Mouse (Mus musculus) midbrain, embryonic 12.5 days (tissue): ENCODE measurements around the gene Gm15013. TPM values are rescaled to one million over a fixed set of nuclear protein-coding genes. Genes with fewer than 3 reads are reported as not detected.
"Not testable (repeated sequence)": the region's sequence is repeated elsewhere in the genome, so short reads cannot be mapped to it uniquely, and the experiment has no call there.

ENCODE experiments used
- ATAC-seq: fragments of 200-750 bp; cut with Nextera tagmentation; 2 replicates; pipeline ENCODE4 v1.8.0; 2017; ENCODE audit warnings: low read depth, moderate TSS enrichment, moderate library complexity; ENCODE audit not compliant: low FRiP score
- H3K27ac ChIP-seq: fragments of 300-500 bp; sonication (generic); replicated peaks from 2 replicates; pipeline ENCODE4 v1.5.1; 2016; ENCODE audit warnings: mild to moderate bottlenecking
- H3K27me3 ChIP-seq: fragments of 300-500 bp; sonication (generic); 2 replicates; pipeline ENCODE4 v1.6.1; 2016; ENCODE audit warnings: mild to moderate bottlenecking
- H3K36me3 ChIP-seq: fragments of 300-500 bp; sonication (generic); 2 replicates; pipeline ENCODE4 v1.6.1; 2016
- H3K4me1 ChIP-seq: fragments of 300-500 bp; sonication (generic); 2 replicates; pipeline ENCODE4 v1.6.1; 2016
- H3K4me2 ChIP-seq: fragments of 300-500 bp; sonication (generic); replicated peaks from 2 replicates; pipeline ENCODE4 v1.6.1; 2016; ENCODE audit warnings: mild to moderate bottlenecking, moderate library complexity
- H3K4me3 ChIP-seq: fragments of 300-500 bp; sonication (generic); 2 replicates; pipeline ENCODE4 v1.5.1; 2016; ENCODE audit warnings: mild to moderate bottlenecking
- H3K9ac ChIP-seq: fragments of 300-500 bp; sonication (generic); replicated peaks from 2 replicates; pipeline ENCODE4 v1.6.1; 2016; ENCODE audit warnings: mild to moderate bottlenecking, moderate library complexity
- H3K9me3 ChIP-seq: fragments of 300-500 bp; sonication (generic); 2 replicates; pipeline ENCODE4 v1.6.1; 2016; ENCODE audit warnings: mild to moderate bottlenecking
- WGBS: fragments of 180-500 bp; shearing (Covaris S2); methylation state at CpG from one replicate; pipeline ENCODE4 v1.1.7; 2016; 5-methylcytosine and 5-hydroxymethylcytosine counted together
- polyA plus RNA-seq: library from polyadenylated mRNA; unstranded; fragments of >200 nt; fragmentation: Nextera tagmentation; extraction: Ambion mirVana; gene quantifications from 2 replicates; pipeline ENCODE4 v1.2.1, GENCODE M21; 2016

The Gm15013 gene
- polyA plus RNA-seq: 0.32 TPM in 1 of 2 replicates, not detected in the other

DNA sequence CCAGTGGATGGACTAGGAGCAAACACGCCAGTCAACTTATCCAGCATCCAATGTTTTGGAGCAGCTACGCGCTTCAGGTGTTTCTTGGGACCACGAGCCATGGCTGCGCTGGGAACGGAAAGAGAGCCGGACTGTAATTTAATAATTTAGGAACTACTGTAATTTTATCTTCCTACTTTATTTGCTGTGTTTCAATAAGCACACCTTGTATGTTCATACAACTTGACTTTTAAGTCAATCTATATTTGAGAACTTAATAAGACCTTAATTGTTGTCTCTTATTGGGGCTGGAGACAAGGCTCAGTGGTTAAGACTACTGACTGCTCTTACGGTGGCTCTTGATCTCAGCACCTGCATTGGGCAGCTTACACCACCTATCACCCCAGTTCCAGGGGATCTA, at the start of gene Gm15013:
Gm15013 (minus strand) TSS at position 101 of the 400 bp plus-strand sequence.
- 0 out of 2 replicates have a peak, but pooled peaks cover 4% of the 10 kb centered on the region for H3K27me3 ChIP-seq
- H3K4me2 ChIP-seq: no peak within 1 kb of the TSS
- H3K27ac ChIP-seq: no peak within 1 kb of the TSS
- H3K9ac ChIP-seq: no peak within 1 kb of the TSS
- H3K4me3 ChIP-seq: no peak within 1 kb of the TSS
- WGBS: 94% methylated on average over 8 of the region's 8 CpGs
- no peaks in the 10 kb centered on the region for H3K9me3 ChIP-seq
- H3K36me3 ChIP-seq: no peaks in the 10 kb centered on the region
- no peaks in the 10 kb centered on the region for H3K4me1 ChIP-seq
- no peak for ATAC-seq

GRCm38 (mm10) chrX:139762546-139762945, 48.3 kb upstream of the Gm15013 start:
- WGBS: 78% methylated on average over 2 of the region's 2 CpGs
- Histone ChIP-seq H3K9me3 (no peaks in the 10 kb centered on the region), H3K36me3 (no peaks in the 10 kb centered on the region), H3K27me3 (no peaks in the 10 kb centered on the region), H3K4me1 (no peaks in the 10 kb centered on the region), H3K4me3 (no peak overlapping the region), H3K27ac (no peak overlapping the region), H3K4me2 (no peak overlapping the region), H3K9ac (no peak overlapping the region)
- no peak for ATAC-seq

DNA sequence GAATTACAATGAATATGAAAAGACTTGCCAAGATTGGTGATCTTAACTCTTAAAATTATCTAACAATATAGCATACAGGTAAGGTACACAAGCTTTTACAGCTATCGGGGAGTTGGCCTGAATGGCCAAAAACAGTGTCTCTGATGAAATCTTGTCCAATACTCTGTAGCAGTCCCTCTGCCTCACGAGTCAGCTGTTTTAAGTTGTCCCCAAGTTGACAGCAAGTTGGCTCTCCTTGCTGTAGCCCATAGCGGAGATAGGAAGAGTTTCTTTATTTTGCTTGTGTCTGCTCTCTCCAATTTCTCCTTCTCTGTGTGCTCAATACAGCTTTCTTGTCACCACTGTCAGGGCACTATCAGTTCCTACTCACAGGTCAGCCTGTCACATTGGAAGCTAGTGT, 44.4 kb upstream of the Gm15013 start:
- not testable (repeated sequence) for H3K27me3 ChIP-seq, H3K4me2 ChIP-seq, H3K4me1 ChIP-seq, ATAC-seq, H3K9ac ChIP-seq, H3K36me3 ChIP-seq, H3K9me3 ChIP-seq, H3K27ac ChIP-seq, H3K4me3 ChIP-seq
- WGBS: 77% methylated on average over 3 of the region's 3 CpGs

DNA sequence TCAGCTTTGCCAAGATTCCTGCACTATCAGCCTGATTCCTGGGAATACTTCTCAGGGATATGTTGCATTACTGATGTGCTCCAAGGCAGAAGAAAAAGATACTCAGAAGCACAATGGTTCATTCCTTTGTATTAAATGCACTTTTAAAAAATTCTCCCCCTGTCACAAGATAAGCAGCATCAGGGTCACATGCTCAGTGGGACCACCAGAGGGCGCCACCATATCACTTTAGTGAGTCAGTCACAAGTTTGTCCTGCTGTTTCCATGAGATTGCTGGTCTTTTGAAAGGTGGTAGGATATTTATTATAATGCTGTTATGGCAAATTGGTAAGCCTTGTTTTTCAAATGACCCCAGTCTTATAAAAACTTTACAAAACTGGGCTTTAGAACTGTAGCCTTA, 37.6 kb upstream of the Gm15013 start:
- Histone ChIP-seq H3K9me3 (peaks cover 5% of the 10 kb centered on the region; the same call in 1 of the 2 replicates), H3K4me1 (no peaks in the 10 kb centered on the region), H3K36me3 (no peaks in the 10 kb centered on the region), H3K27ac (no peak overlapping the region), H3K4me2 (no peak overlapping the region), H3K4me3 (no peak overlapping the region), H3K9ac (no peak overlapping the region), H3K27me3 (no peaks in the 10 kb centered on the region)
- no peak for ATAC-seq
- WGBS: 0% methylated on average over 1 of the region's 1 CpGs

GRCm38 (mm10) chrX:139737066-139737465, 22.8 kb upstream of the Gm15013 start:
- WGBS: 86% methylated on average over 5 of the region's 5 CpGs
- Histone ChIP-seq H3K4me3 (no peak overlapping the region), H3K4me2 (no peak overlapping the region), H3K27ac (no peak overlapping the region), H3K9ac (no peak overlapping the region), H3K27me3 (no peaks in the 10 kb centered on the region), H3K9me3 (no peaks in the 10 kb centered on the region), H3K36me3 (no peaks in the 10 kb centered on the region), H3K4me1 (no peaks in the 10 kb centered on the region)
- no peak for ATAC-seq

DNA sequence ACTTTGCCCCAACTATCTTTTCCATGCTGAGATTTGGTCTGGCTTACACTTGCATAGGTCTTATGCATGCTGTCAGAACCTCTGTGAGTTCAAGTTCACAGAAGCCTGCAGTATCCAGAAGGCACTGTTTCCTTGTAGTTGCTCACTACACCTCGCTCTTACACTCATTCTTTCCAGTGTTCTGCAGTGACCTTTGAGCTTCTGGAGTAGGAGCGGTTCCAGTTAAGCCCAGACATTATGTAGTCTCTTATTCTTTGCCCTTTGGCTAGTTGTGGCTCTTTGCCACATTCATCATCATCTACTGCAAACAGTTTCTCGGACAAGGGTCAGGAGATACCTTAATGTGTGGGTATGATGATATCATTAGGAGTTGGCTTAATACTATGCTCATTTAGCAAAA, 16.3 kb upstream of the Gm15013 start:
- WGBS: 77% methylated on average over 3 of the region's 3 CpGs
- peaks cover 5% of the 10 kb centered on the region; the same call in 1 of the 2 replicates for H3K27me3 ChIP-seq

DNA sequence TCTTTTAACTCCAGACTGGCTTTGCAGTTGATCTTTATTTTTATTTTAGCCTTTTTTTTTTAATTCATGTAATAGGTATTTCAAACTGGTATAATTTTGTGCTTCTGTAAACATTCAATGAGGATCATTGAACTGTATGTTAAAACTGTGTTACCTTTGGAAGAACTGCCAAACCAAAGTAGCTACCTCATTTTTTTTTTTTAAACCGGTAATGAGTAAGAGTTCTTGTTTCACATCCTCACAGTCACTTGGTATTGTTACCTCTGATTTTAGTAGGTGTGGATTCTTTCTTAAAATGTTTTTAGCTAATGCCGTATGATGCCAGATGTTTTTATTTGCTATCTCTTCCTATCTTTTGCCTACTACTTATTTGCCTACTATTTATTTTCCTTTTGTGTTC, 8.1 kb upstream of the Gm15013 start:
- no peaks in the 10 kb centered on the region for H3K9me3 ChIP-seq
- no peak overlapping the region for H3K4me2 ChIP-seq
- H3K4me3 ChIP-seq: no peak overlapping the region
- 92% methylated on average over 2 of the region's 2 CpGs for WGBS
- H3K36me3 ChIP-seq: no peaks in the 10 kb centered on the region
- H3K4me1 ChIP-seq: no peaks in the 10 kb centered on the region
- H3K27ac ChIP-seq: no peak overlapping the region
- no peak for ATAC-seq
- peaks cover 4% of the 10 kb centered on the region for H3K27me3 ChIP-seq
- no peak overlapping the region for H3K9ac ChIP-seq

More for the DNA sequence above, 16.3 kb upstream of the Gm15013 start:
- Histone ChIP-seq H3K9ac (no peak overlapping the region), H3K27ac (no peak overlapping the region), H3K4me1 (no peaks in the 10 kb centered on the region), H3K36me3 (no peaks in the 10 kb centered on the region), H3K9me3 (no peaks in the 10 kb centered on the region), H3K4me2 (no peak overlapping the region), H3K4me3 (no peak overlapping the region)
- ATAC-seq: no peak

- Histone ChIP-seq H3K4me2 (peak within 1 kb of the TSS; percentile 69), H3K27ac (no peak within 1 kb of the TSS), H3K4me3 (peak within 1 kb of the TSS; percentile 49), H3K9ac (peak within 1 kb of the TSS; percentile 44), H3K4me1 (no peaks in the 10 kb centered on the region), H3K27me3 (peaks cover 14% of the 10 kb centered on the region), H3K9me3 (no peaks in the 10 kb centered on the region), H3K36me3 (no peaks in the 10 kb centered on the region)
- 17% methylated on average over 43 of the region's 43 CpGs for WGBS
- ATAC-seq: peak; percentile 99
Measured at GRCm38 (mm10) chrX:139684775-139685695, 29.2 kb downstream of the Gm15013 start, which contains the start of gene Tbc1d8b. Gene Tbc1d8b (plus strand): TSS chrX:139684996.

GRCm38 (mm10) chrX:139684410-139684774, 29.9 kb downstream of the Gm15013 start:
- peak; percentile 8; the same call in 1 of the 2 replicates for ATAC-seq
- H3K4me3 ChIP-seq: peak overlapping the region; percentile 49
- H3K27me3 ChIP-seq: peaks cover 14% of the 10 kb centered on the region
- no peaks in the 10 kb centered on the region for H3K36me3 ChIP-seq
- no peaks in the 10 kb centered on the region for H3K9me3 ChIP-seq
- no peaks in the 10 kb centered on the region for H3K4me1 ChIP-seq
- no peak overlapping the region for H3K9ac ChIP-seq
- peak overlapping the region; percentile 69 for H3K4me2 ChIP-seq
- 30% methylated on average over 8 of the region's 8 CpGs for WGBS
- no peak overlapping the region for H3K27ac ChIP-seq

GRCm38 (mm10) chrX:139665829-139666228, 48.5 kb downstream of the Gm15013 start:
- Histone ChIP-seq H3K4me1 (no peaks in the 10 kb centered on the region), H3K4me2 (no peak overlapping the region), H3K36me3 (no peaks in the 10 kb centered on the region), H3K9me3 (no peaks in the 10 kb centered on the region), H3K9ac (no peak overlapping the region), H3K27me3 (no peaks in the 10 kb centered on the region), H3K27ac (no peak overlapping the region), H3K4me3 (no peak overlapping the region)
- WGBS: 61% methylated on average over 2 of the region's 2 CpGs
- ATAC-seq: no peak
